Mouse (Mus musculus): ENCODE measurements around the gene Ulk2. TPM values are rescaled to one million over a fixed set of nuclear protein-coding genes. Genes with fewer than 3 reads are reported as not detected.
A peak's percentile ranks its signal among the peaks of the same experiment; 100 is the strongest.
"Not testable (repeated sequence)": the region's sequence is repeated elsewhere in the genome, so short reads cannot be mapped to it uniquely, and the experiment has no call there.

The Ulk2 gene
- total RNA-seq, 2 experiments from 2014 or later = 71.2 to 74.3 TPM

- TF ChIP-seq CTCF (conservative IDR thresholded peaks at IDR 0.05) = no peak
- no peak for DNase-seq (ENCODE audit: low spot score in 2 of 2)
- no peak overlapping the region for H3K27ac ChIP-seq
- H3K4me3 ChIP-seq = no peak overlapping the region
Measured at GRCm38 (mm10) chr11:61839940-61840339, 14.9 kb downstream of the Ulk2 start.

- DNase-seq (ENCODE audit: low spot score in 2 of 2) = no peak
- TF ChIP-seq CTCF (conservative IDR thresholded peaks at IDR 0.05) = no peak
- Histone ChIP-seq H3K27ac (no peak overlapping the region), H3K4me3 (no peak overlapping the region)
Measured at GRCm38 (mm10) chr11:61839182-61839581, 15.7 kb downstream of the Ulk2 start.

GRCm38 (mm10) chr11:61809793-61810192, 45.1 kb downstream of the Ulk2 start:
- Histone ChIP-seq H3K4me3 (no peak overlapping the region), H3K27ac (no peak overlapping the region)
- 0 out of 2 replicates have a peak, but pooled peaks have one; percentile 5 for TF ChIP-seq CTCF (conservative IDR thresholded peaks at IDR 0.05)
- no peak for DNase-seq (ENCODE audit: low spot score in 2 of 2)

- TF ChIP-seq CTCF (conservative IDR thresholded peaks at IDR 0.05) = no peak
- no peak overlapping the region for H3K4me3 ChIP-seq
- DNase-seq (ENCODE audit: low spot score in 2 of 2) = no peak
- H3K27ac ChIP-seq = no peak overlapping the region
Measured at GRCm38 (mm10) chr11:61808551-61809117, 46.2 kb downstream of the Ulk2 start.

GRCm38 (mm10) chr11:61793441-61793840, 61.4 kb downstream of the Ulk2 start:
- DNase-seq (ENCODE audit: low spot score in 2 of 2) = no peak
- H3K4me3 ChIP-seq = no peak overlapping the region
- H3K27ac ChIP-seq = no peak overlapping the region
- no peak for TF ChIP-seq CTCF (conservative IDR thresholded peaks at IDR 0.05)

- Histone ChIP-seq H3K27ac (no peak overlapping the region), H3K4me3 (no peak overlapping the region)
- TF ChIP-seq CTCF (conservative IDR thresholded peaks at IDR 0.05) = no peak
- no peak for DNase-seq (ENCODE audit: low spot score in 2 of 2)
Measured at GRCm38 (mm10) chr11:61788550-61788949, 66.3 kb downstream of the Ulk2 start.

- DNase-seq (ENCODE audit: low spot score in 2 of 2); H3K27ac ChIP-seq; H3K4me3 ChIP-seq: not testable (repeated sequence)
Measured at GRCm38 (mm10) chr11:61782526-61782925, 72.3 kb downstream of the Ulk2 start.

GRCm38 (mm10) chr11:61774551-61775149, 80.2 kb downstream of the Ulk2 start:
- peak; percentile 30 to 68 for DNase-seq (ENCODE audit: low spot score in 2 of 2)
- Histone ChIP-seq H3K27ac (peak overlapping the region; percentile 77), H3K4me3 (no peak overlapping the region)
- TF ChIP-seq CTCF (conservative IDR thresholded peaks at IDR 0.05) = peak; percentile 39; the same call in 1 of the 2 replicates

GRCm38 (mm10) chr11:61761584-61762407, 93.1 kb downstream of the Ulk2 start, which contains the start of gene Prpsap2:
Gene Prpsap2 (minus strand): TSS chr11:61762088.
- Histone ChIP-seq H3K4me3 (peak within 1 kb of the TSS; percentile 75), H3K27ac (peak within 1 kb of the TSS; percentile 85)
- DNase-seq (ENCODE audit: low spot score in 2 of 2) = peak; percentile 97 to 98
- no peak for TF ChIP-seq CTCF (conservative IDR thresholded peaks at IDR 0.05)

- DNase-seq (ENCODE audit: low spot score in 2 of 2) = peak in 1 of 2 experiments; percentile 29
- H3K27ac ChIP-seq = peak overlapping the region; percentile 85; the same call in 1 of the 2 replicates
Measured at GRCm38 (mm10) chr11:61760518-61760917, 94.4 kb downstream of the Ulk2 start.

GRCm38 (mm10) chr11:61757151-61757550, 97.7 kb downstream of the Ulk2 start:
- DNase-seq (ENCODE audit: low spot score in 2 of 2) = no peak
- no peak overlapping the region for H3K4me3 ChIP-seq
- TF ChIP-seq CTCF (conservative IDR thresholded peaks at IDR 0.05) = no peak
- no peak overlapping the region for H3K27ac ChIP-seq

More at GRCm38 (mm10) chr11:61760518-61760917, 94.4 kb downstream of the Ulk2 start:
- peak overlapping the region; percentile 75 for H3K4me3 ChIP-seq
- TF ChIP-seq CTCF (conservative IDR thresholded peaks at IDR 0.05) = peak; percentile 67

- no peak for DNase-seq (ENCODE audit: low spot score in 2 of 2)
- Histone ChIP-seq H3K4me3 (no peak overlapping the region), H3K27ac (no peak overlapping the region)
- TF ChIP-seq CTCF (conservative IDR thresholded peaks at IDR 0.05) = peak; percentile 80
Measured at GRCm38 (mm10) chr11:61751612-61752011, 103.3 kb downstream of the Ulk2 start.

- TF ChIP-seq CTCF (conservative IDR thresholded peaks at IDR 0.05) = 0 out of 2 replicates have a peak, but pooled peaks have one; percentile 14
- Histone ChIP-seq H3K4me3 (no peak overlapping the region), H3K27ac (no peak overlapping the region)
- DNase-seq (ENCODE audit: low spot score in 2 of 2) = no peak
Measured at GRCm38 (mm10) chr11:61747161-61747560, 107.7 kb downstream of the Ulk2 start.
